Mouse (Mus musculus): ENCODE results near the gene Med9. TPM values are rescaled to one million over a fixed set of nuclear protein-coding genes. Genes with fewer than 3 reads are reported as not detected.
"Not testable (repeated sequence)": the region's sequence is repeated elsewhere in the genome, so short reads cannot be mapped to it uniquely, and the experiment has no call there.

Med9 gene
- total RNA-seq, 2 experiments from 2014 or later = 41.8 to 46.7 TPM

GRCm38 (mm10) chr11:59941391-59941790, 6.6 kb upstream of the Med9 start:
- no peak for DNase-seq (ENCODE audit: low spot score in 2 of 2)

- not testable (repeated sequence) for DNase-seq (ENCODE audit: low spot score in 2 of 2)
These were observed 3.2 kb upstream of the Med9 start for GRCm38 (mm10) chr11:59944855-59945254.

- DNase-seq (ENCODE audit: low spot score in 2 of 2) = peak in 1 of 2 experiments; percentile 12
These were observed 378 bp downstream of the Med9 start for GRCm38 (mm10) chr11:59948401-59948767.

- DNase-seq (ENCODE audit: low spot score in 2 of 2) = no peak
These were observed 4.9 kb downstream of the Med9 start for GRCm38 (mm10) chr11:59952892-59953291.

GRCm38 (mm10) chr11:59956749-59957148, 8.7 kb downstream of the Med9 start:
- DNase-seq (ENCODE audit: low spot score in 2 of 2) = no peak

GRCm38 (mm10) chr11:59959453-59959852, 11.4 kb downstream of the Med9 start:
- no peak for DNase-seq (ENCODE audit: low spot score in 2 of 2)

GRCm38 (mm10) chr11:59960476-59961337, 12.7 kb downstream of the Med9 start:
- DNase-seq (ENCODE audit: low spot score in 2 of 2) = peak in 1 of 2 experiments; percentile 13

GRCm38 (mm10) chr11:59961338-59961875, 13.4 kb downstream of the Med9 start:
- no peak for DNase-seq (ENCODE audit: low spot score in 2 of 2)

- DNase-seq (ENCODE audit: low spot score in 2 of 2) = no peak
These were observed 14.6 kb downstream of the Med9 start for GRCm38 (mm10) chr11:59962590-59962989.

- peak in 1 of 2 experiments; percentile 24 for DNase-seq (ENCODE audit: low spot score in 2 of 2)
These were observed 15.6 kb downstream of the Med9 start for GRCm38 (mm10) chr11:59963364-59964162.

GRCm38 (mm10) chr11:59964163-59964758, 16.3 kb downstream of the Med9 start:
- peak in 1 of 2 experiments; percentile 18 for DNase-seq (ENCODE audit: low spot score in 2 of 2)

- DNase-seq (ENCODE audit: low spot score in 2 of 2) = peak; percentile 66 to 79
These were observed 16.8 kb downstream of the Med9 start, which contains the start of gene Rasd1 for GRCm38 (mm10) chr11:59964818-59965217. Rasd1 (minus strand) TSS chr11:59964944.

GRCm38 (mm10) chr11:59965227-59966101, 17.5 kb downstream of the Med9 start:
- DNase-seq (ENCODE audit: low spot score in 2 of 2) = peak; percentile 79 to 81

GRCm38 (mm10) chr11:59966102-59966483, 18.1 kb downstream of the Med9 start:
- DNase-seq (ENCODE audit: low spot score in 2 of 2) = no peak

GRCm38 (mm10) chr11:59967765-59968164, 19.8 kb downstream of the Med9 start:
- no peak for DNase-seq (ENCODE audit: low spot score in 2 of 2)

GRCm38 (mm10) chr11:59970780-59971179, 22.8 kb downstream of the Med9 start:
- DNase-seq (ENCODE audit: low spot score in 2 of 2) = no peak

GRCm38 (mm10) chr11:59971691-59972090, 23.7 kb downstream of the Med9 start:
- no peak for DNase-seq (ENCODE audit: low spot score in 2 of 2)

- DNase-seq (ENCODE audit: low spot score in 2 of 2) = no peak
These were observed 25.4 kb downstream of the Med9 start for GRCm38 (mm10) chr11:59973389-59973788.

GRCm38 (mm10) chr11:59975241-59975640, 27.2 kb downstream of the Med9 start:
- DNase-seq (ENCODE audit: low spot score in 2 of 2) = no peak

GRCm38 (mm10) chr11:59977831-59978230, 29.8 kb downstream of the Med9 start:
- no peak for DNase-seq (ENCODE audit: low spot score in 2 of 2)

Measured in left cerebral cortex, adult 18-20 months (tissue).